Mouse (Mus musculus) heart, postnatal 10 days (tissue): ENCODE data around the gene Nudt7. TPM values are rescaled to one million over a fixed set of nuclear protein-coding genes. Genes with fewer than 3 reads are reported as not detected.
A peak's percentile ranks its signal among the peaks of the same experiment; 100 is the strongest.

Experiments
- DNase-seq, 2 experiments: peaks; one replicate each; pipeline ENCODE4 v3.0.0; 2021
- intact Hi-C: fragments of 180-260 bp; cut with DNase I; formaldehyde crosslinking; loops from one replicate; pipeline ENCODE4 v1.15.1; 2025
- total RNA-seq, 2 experiments: library from RNA; stranded (reverse); gene quantifications; 2 replicates each; pipeline ENCODE4 v1.2.3; 2021

Nudt7 gene
- total RNA-seq, 2 experiments from 2014 or later: 58.9 to 62.5 TPM

- DNase-seq: no peak
- intact Hi-C loops: loop anchor here (5.0 kb wide), 1 partner anchor 297 kb away; the partner anchor contains the start of gene Wwox
Observed at GRCm38 (mm10) chr8:114140437-114140836, 7.1 kb downstream of the Nudt7 start.

DNA sequence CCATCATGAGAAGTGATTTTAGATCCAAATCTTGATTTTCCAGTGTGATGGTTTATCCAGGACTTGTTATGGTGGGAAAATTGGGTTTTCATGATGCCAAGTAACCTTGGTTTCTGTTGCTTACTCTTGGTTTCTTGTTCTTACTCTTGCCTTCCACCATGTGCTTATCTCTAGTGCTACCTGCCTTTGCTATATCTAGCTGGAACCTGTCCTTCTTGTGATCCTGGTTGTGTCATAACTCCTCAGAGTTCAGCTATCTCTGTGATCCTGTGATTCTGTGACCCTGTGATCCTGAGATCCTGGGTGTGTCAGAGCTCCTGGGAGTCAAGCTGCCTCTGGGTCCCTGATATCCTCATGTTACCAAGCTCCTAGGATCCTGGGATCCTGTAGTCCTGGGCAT lies 8.8 kb downstream of the Nudt7 start:
- DNase-seq: no peak
- intact Hi-C loops: loop anchor here (5.0 kb wide), 1 partner anchor 295 kb away; the partner anchor contains the start of gene Wwox

GRCm38 (mm10) chr8:114143645-114144290 lies 10.4 kb downstream of the Nudt7 start:
- DNase-seq: peak; percentile 85
- intact Hi-C loops: loop anchor here (5.0 kb wide), 1 partner anchor 294 kb away; the partner anchor contains the start of gene Wwox

- intact Hi-C loops: no loop called here
- no peak for DNase-seq
Observed at GRCm38 (mm10) chr8:114153311-114154045, 20.1 kb downstream of the Nudt7 start.

DNA sequence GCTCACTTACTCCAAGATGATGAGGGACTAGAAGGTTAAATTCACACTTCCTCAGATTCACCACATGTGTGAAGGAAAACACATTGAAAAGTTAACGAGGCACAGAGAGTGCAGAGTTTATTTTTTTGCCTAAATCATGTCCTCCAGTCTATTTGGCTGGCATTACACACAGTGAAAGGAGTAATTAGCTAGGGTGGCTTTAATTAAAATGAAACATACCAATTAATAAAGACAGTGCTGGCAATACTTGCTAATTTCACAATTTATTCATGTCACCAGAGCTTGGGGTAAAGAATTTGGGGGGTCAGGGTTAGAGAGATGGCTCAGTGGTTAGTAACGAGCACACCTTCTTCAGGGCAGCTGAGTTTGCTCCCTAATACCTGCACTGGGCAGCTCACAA lies 25.2 kb downstream of the Nudt7 start:
- DNase-seq: no peak
- intact Hi-C loops: no loop called here

GRCm38 (mm10) chr8:114159666-114160065 lies 26.3 kb downstream of the Nudt7 start:
- intact Hi-C loops: no loop called here
- no peak for DNase-seq

DNA sequence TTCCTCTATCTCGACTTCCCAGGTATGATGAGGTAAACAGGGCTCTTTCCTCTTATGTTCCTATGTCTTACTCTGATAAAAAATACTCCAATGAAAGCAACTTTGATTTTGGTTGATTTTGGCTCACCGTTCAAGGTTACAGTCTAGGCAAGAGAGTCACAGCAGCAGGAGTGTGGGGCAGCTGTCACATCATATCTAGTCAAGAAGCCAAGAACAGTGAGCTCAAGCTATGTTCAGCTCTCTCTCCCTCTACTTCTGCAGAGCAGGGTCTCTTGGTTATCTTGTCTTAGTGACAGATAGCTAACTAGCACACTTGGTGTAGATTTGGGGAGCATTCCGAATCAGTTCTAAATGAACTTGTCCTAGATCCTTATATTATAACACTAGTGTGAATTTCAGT lies 30.5 kb downstream of the Nudt7 start:
- intact Hi-C loops: no loop called here
- DNase-seq: no peak

- intact Hi-C loops: no loop called here
- no peak for DNase-seq
Observed at GRCm38 (mm10) chr8:114164444-114165096, 31.2 kb downstream of the Nudt7 start.

DNA sequence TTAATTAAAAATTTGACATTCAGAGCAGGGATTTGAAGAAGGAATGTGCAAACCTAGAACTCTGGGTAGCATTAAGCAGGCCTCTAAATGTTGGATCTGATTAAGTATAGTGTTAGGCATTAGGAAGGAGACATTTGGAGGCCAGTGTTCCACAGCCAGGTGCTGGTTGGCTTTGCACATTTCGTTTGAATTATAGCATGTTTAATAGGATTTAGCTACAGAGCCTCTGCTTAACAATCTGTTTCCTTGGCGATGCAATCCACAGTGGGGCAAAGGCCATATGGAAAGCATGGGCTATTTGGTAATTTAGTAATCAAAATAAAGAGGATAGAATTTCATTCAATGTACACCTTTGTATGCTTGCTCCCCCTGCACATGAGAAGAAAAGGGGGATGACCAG lies 32.4 kb downstream of the Nudt7 start:
- intact Hi-C loops: no loop called here

DNA sequence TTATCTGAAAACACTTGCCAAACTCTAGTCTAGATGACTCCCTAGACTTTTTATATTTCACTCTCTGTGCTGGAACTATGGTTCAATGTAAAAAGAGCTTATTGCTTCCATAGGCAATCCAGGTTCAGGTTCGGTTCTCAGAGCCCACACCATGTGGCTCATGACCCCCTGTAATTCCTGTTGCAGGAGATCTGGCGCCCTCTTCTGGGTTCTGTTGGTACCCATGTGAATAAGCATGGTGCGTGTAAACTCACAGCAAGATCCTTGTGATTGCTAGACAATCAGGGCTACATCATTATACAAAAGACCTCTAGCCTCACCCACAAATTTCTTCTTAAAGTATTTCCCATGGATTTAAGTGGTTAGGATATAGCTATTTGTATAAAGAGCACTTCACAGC lies 43.4 kb downstream of the Nudt7 start:
- intact Hi-C loops: no loop called here
- DNase-seq: no peak

More for the DNA sequence above, 32.4 kb downstream of the Nudt7 start:
- no peak for DNase-seq

DNA sequence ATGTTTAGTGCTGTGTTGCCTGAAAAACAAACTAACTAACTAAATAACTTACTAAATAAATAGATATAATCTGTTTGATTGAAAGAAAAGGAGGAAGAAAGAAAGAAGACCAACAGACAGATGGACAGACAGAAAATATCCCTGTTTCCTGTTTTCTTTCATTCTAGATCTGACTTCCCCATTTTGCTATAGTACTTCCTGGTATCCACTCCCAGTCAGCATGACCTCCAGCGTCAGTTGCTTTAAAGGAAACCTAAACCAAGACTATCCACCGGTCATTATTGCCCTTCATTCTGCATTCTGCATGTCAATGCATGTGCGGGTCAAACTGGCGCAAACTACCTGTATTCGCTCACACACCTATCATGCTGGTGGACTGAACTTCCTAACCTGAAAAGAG lies 60.0 kb downstream of the Nudt7 start:
- no peak for DNase-seq
- intact Hi-C loops: no loop called here

- intact Hi-C loops: no loop called here
- DNase-seq: no peak
Observed at GRCm38 (mm10) chr8:114198990-114199389, 65.6 kb downstream of the Nudt7 start.

Other genes starting within 250 kb of the Nudt7 start
- under 1 TPM; 0.22 to 0.84 TPM for gene Vat1l, start 72.1 kb downstream of the Nudt7 start, total RNA-seq